Mouse (Mus musculus) small intestine, adult 10 weeks (tissue): ENCODE results near the gene Itpkc. TPM values are rescaled to one million over a fixed set of nuclear protein-coding genes. Genes with fewer than 3 reads are reported as not detected.

ENCODE experiments used
- polyA plus RNA-seq: library from polyadenylated mRNA; stranded (reverse); fragments of 350-450 nt; fragmentation: Illumina TruSeq; extraction: RNeasy Lipid Tissue Mini Kit (QIAGEN cat#74804); gene quantifications from one replicate; pipeline ENCODE4 v1.2.3, GENCODE M21; 2014; ENCODE audit warnings: low replicate concordance

The Itpkc gene
- polyA plus RNA-seq: 0.45 TPM

GRCm38 (mm10) chr7:27228281-27228821 lies at the start of gene Itpkc:
TSS of gene Itpkc (minus strand) at chr7:27228661.

GRCm38 (mm10) chr7:27258205-27258899 lies 29.9 kb upstream of the Itpkc start, which contains the start of gene Numbl:
TSS of gene Numbl (plus strand) at chr7:27258433.

GRCm38 (mm10) chr7:27232781-27233281 lies 4.4 kb upstream of the Itpkc start, which contains the start of gene Coq8b:
TSS of gene Coq8b (plus strand) at chr7:27233023.

GRCm38 (mm10) chr7:27195681-27196611 lies 32.5 kb downstream of the Itpkc start, which contains the start of the genes BC024978 and Snrpa:
TSS of gene BC024978 (plus strand) at chr7:27195781.
TSS of gene Snrpa (minus strand) at chr7:27196271.

GRCm38 (mm10) chr7:27180837-27181695 lies 47.4 kb downstream of the Itpkc start, which contains the start of the genes Gm21983 and Mia:
TSS of gene Gm21983 (minus strand) at chr7:27181086.
TSS of gene Mia (minus strand) at chr7:27181157.

GRCm38 (mm10) chr7:27178324-27179216 lies 49.9 kb downstream of the Itpkc start, which contains the start of gene Rab4b:
TSS of gene Rab4b (minus strand) at chr7:27178896.

GRCm38 (mm10) chr7:27166614-27167474 lies 61.6 kb downstream of the Itpkc start, which contains the start of gene Egln2:
TSS of gene Egln2 (minus strand) at chr7:27166802.

Other genes with a start within 250 kb of the Itpkc start
- 1.1 TPM for gene Cyp2a12, start 199.6 kb downstream of the Itpkc start, polyA plus RNA-seq
- not detected for gene Cyp2f2, start 108.8 kb downstream of the Itpkc start, polyA plus RNA-seq
- gene Cyp2t4, start 74.9 kb downstream of the Itpkc start, polyA plus RNA-seq: not detected
- gene Egln2, start 61.9 kb downstream of the Itpkc start, polyA plus RNA-seq: 4.3 TPM
- gene Rab4b, start 49.8 kb downstream of the Itpkc start, polyA plus RNA-seq: 2.8 TPM
- not detected for gene Gm21983, start 47.6 kb downstream of the Itpkc start, polyA plus RNA-seq
- gene Mia, start 47.5 kb downstream of the Itpkc start, polyA plus RNA-seq: not detected
- gene BC024978, start 32.9 kb downstream of the Itpkc start, polyA plus RNA-seq: 4.9 TPM
- 2.3 TPM for gene Snrpa, start 32.4 kb downstream of the Itpkc start, polyA plus RNA-seq
- not detected for gene Coq8b, start 4.4 kb upstream of the Itpkc start, polyA plus RNA-seq
- 0.07 TPM for gene Numbl, start 29.8 kb upstream of the Itpkc start, polyA plus RNA-seq
- gene Ltbp4, start 109.0 kb upstream of the Itpkc start, polyA plus RNA-seq: not detected
- gene Shkbp1, start 127.4 kb upstream of the Itpkc start, polyA plus RNA-seq: not detected
- not detected for gene Gm20479, start 128.8 kb upstream of the Itpkc start, polyA plus RNA-seq
- not detected for gene Sptbn4, start 219.0 kb upstream of the Itpkc start, polyA plus RNA-seq
- gene Blvrb, start 219.3 kb upstream of the Itpkc start, polyA plus RNA-seq: not detected
- 1.2 TPM for gene Sertad3, start 245.1 kb upstream of the Itpkc start, polyA plus RNA-seq